Mouse (Mus musculus) myocyte (in vitro differentiated cells): ENCODE measurements around the gene Spef1. TPM values are rescaled to one million over a fixed set of nuclear protein-coding genes. Genes with fewer than 3 reads are reported as not detected.
A peak's percentile ranks its signal among the peaks of the same experiment; 100 is the strongest.

ENCODE experiments used
- H3K27me3 ChIP-seq: one replicate; pipeline ENCODE4 v1.6.1; 2011; ENCODE audit not compliant: control insufficient read depth, insufficient read depth, insufficient read length
- H3K36me3 ChIP-seq: one replicate; pipeline ENCODE4 v1.6.1; 2011; ENCODE audit not compliant: control insufficient read depth, insufficient read depth
- H3K4me2 ChIP-seq: one replicate; pipeline ENCODE4 v1.6.1; 2011; ENCODE audit warnings: low read depth, control low read depth
- H3K4me3 ChIP-seq: one replicate; pipeline ENCODE4 v1.5.1; 2011; ENCODE audit warnings: mild to moderate bottlenecking, control low read depth, moderate library complexity
- H3K79me2 ChIP-seq: one replicate; pipeline ENCODE4 v1.6.1; 2011; ENCODE audit not compliant: control insufficient read depth, insufficient read depth
- H3ac ChIP-seq: one replicate; pipeline ENCODE4 v1.6.1; 2011; ENCODE audit not compliant: control insufficient read depth, insufficient read length
- CEBPB ChIP-seq: IDR thresholded peaks from 2 replicates; pipeline ENCODE4 v1.6.1; 2011; ENCODE audit warnings: mild to moderate bottlenecking, moderate library complexity; ENCODE audit not compliant: poor library complexity, insufficient read depth, severe bottlenecking
- E2F4 ChIP-seq: IDR thresholded peaks from one replicate; pipeline ENCODE4 v1.6.1; 2011; ENCODE audit warnings: mild to moderate bottlenecking, control low read depth, moderate library complexity; ENCODE audit not compliant: insufficient read depth
- MAX ChIP-seq: IDR thresholded peaks from one replicate; pipeline ENCODE4 v1.6.1; 2011; ENCODE audit warnings: low read depth, mild to moderate bottlenecking, control low read depth
- MYOD1 ChIP-seq, 3 experiments: IDR thresholded peaks; one replicate each; pipeline ENCODE4 v1.6.1; 2011; ENCODE audit warnings: control low read depth in 2 of 3, low read depth in 2 of 3, mild to moderate bottlenecking in 2 of 3, moderate library complexity in 1 of 3; ENCODE audit not compliant: insufficient read length in 2 of 3, control insufficient read depth in 1 of 3
- MYOG ChIP-seq, 3 experiments: IDR thresholded peaks; one replicate each; pipeline ENCODE4 v1.6.1; 2011; ENCODE audit warnings: control low read depth in 2 of 3, low read depth in 2 of 3, mild to moderate bottlenecking in 2 of 3; ENCODE audit not compliant: insufficient read length in 2 of 3, control insufficient read depth in 1 of 3, insufficient read depth in 1 of 3
- POLR2A ChIP-seq: IDR thresholded peaks from one replicate; pipeline ENCODE4 v1.6.1; 2011; ENCODE audit warnings: low read depth, mild to moderate bottlenecking, control low read depth, moderate library complexity; ENCODE audit not compliant: insufficient read length
- POLR2AphosphoS2 ChIP-seq: IDR thresholded peaks from one replicate; pipeline ENCODE4 v1.6.1; 2011; ENCODE audit warnings: low read depth, control low read depth; ENCODE audit not compliant: insufficient read length
- REST ChIP-seq: IDR thresholded peaks from one replicate; pipeline ENCODE4 v1.6.1; 2011; ENCODE audit warnings: mild to moderate bottlenecking, control low read depth, moderate library complexity; ENCODE audit not compliant: insufficient read depth, insufficient read length
- SRF ChIP-seq: IDR thresholded peaks from one replicate; pipeline ENCODE4 v1.6.1; 2011; ENCODE audit warnings: low read depth; ENCODE audit not compliant: control insufficient read depth, insufficient read length
- TCF12 ChIP-seq: IDR thresholded peaks from one replicate; pipeline ENCODE4 v1.6.1; 2011; ENCODE audit warnings: mild to moderate bottlenecking, control low read depth; ENCODE audit not compliant: poor library complexity, insufficient read depth, severe bottlenecking
- TCF3 ChIP-seq: IDR thresholded peaks from one replicate; pipeline ENCODE4 v1.6.1; 2011; ENCODE audit warnings: low read depth, control low read depth; ENCODE audit not compliant: insufficient read length
- USF1 ChIP-seq: IDR thresholded peaks from one replicate; pipeline ENCODE4 v1.6.1; 2011; ENCODE audit warnings: low read depth, mild to moderate bottlenecking, control low read depth, moderate library complexity
- polyA plus RNA-seq: library from polyadenylated mRNA; unstranded; fragments of >200 nt; fragmentation: generic; extraction: Trizol; gene quantifications from one replicate; pipeline ENCODE4 v1.2.1, GENCODE M21; 2012; ENCODE audit warnings: missing spikeins

Gene Spef1
- polyA plus RNA-seq, 1 experiment, result 9.4 TPM

GRCm38 (mm10) chr2:131130849-131131248, 56.2 kb downstream of the Spef1 start:
- Histone ChIP-seq H3K79me2 (no peaks in the 10 kb centered on the region), H3K4me2 (no peak overlapping the region), H3ac (no peak overlapping the region), H3K4me3 (no peak overlapping the region), H3K36me3 (no peaks in the 10 kb centered on the region), H3K27me3 (no peaks in the 10 kb centered on the region)
- TF ChIP-seq MYOG (IDR thresholded peaks at IDR 0.05; ENCODE audit: control insufficient read depth in 1 of 3, insufficient read depth in 1 of 3, insufficient read length in 2 of 3, low read depth in 2 of 3), result no peak
- no peak for TF ChIP-seq CEBPB
- TF ChIP-seq TCF12, result no peak
- TF ChIP-seq MAX, result no peak

GRCm38 (mm10) chr2:131129836-131130235, 57.2 kb downstream of the Spef1 start:
- TF ChIP-seq TCF12 (no peak), MYOG (IDR thresholded peaks at IDR 0.05; ENCODE audit: control insufficient read depth in 1 of 3, insufficient read depth in 1 of 3, insufficient read length in 2 of 3, low read depth in 2 of 3) (no peak), MYOD1 (IDR thresholded peaks at IDR 0.05; ENCODE audit: control insufficient read depth in 1 of 3, insufficient read length in 2 of 3, low read depth in 2 of 3) (no peak), MAX (no peak), POLR2A (no peak), REST (no peak), SRF (no peak), CEBPB (no peak), POLR2AphosphoS2 (no peak), TCF3 (no peak), E2F4 (no peak), USF1 (no peak)

GRCm38 (mm10) chr2:131128636-131129157, 58.4 kb downstream of the Spef1 start:
- no peak overlapping the region for H3ac ChIP-seq
- H3K36me3 ChIP-seq, result no peaks in the 10 kb centered on the region
- H3K4me3 ChIP-seq, result no peak overlapping the region
- no peak overlapping the region for H3K4me2 ChIP-seq
- no peak for TF ChIP-seq TCF3
- no peak for TF ChIP-seq SRF
- TF ChIP-seq E2F4, result no peak
- TF ChIP-seq USF1, result no peak
- TF ChIP-seq MAX, result no peak
- TF ChIP-seq CEBPB, result no peak
- no peak for TF ChIP-seq MYOG (IDR thresholded peaks at IDR 0.05; ENCODE audit: control insufficient read depth in 1 of 3, insufficient read depth in 1 of 3, insufficient read length in 2 of 3, low read depth in 2 of 3)
- no peak for TF ChIP-seq REST
- no peak for TF ChIP-seq TCF12
- TF ChIP-seq POLR2AphosphoS2, result no peak
- TF ChIP-seq MYOD1 (IDR thresholded peaks at IDR 0.05; ENCODE audit: control insufficient read depth in 1 of 3, insufficient read length in 2 of 3, low read depth in 2 of 3), result no peak
- no peak for TF ChIP-seq POLR2A
- H3K27me3 ChIP-seq, result no peaks in the 10 kb centered on the region
- H3K79me2 ChIP-seq, result no peaks in the 10 kb centered on the region

More at GRCm38 (mm10) chr2:131129836-131130235, 57.2 kb downstream of the Spef1 start:
- no peaks in the 10 kb centered on the region for H3K36me3 ChIP-seq
- no peaks in the 10 kb centered on the region for H3K27me3 ChIP-seq
- no peak overlapping the region for H3K4me2 ChIP-seq
- no peak overlapping the region for H3K4me3 ChIP-seq
- H3ac ChIP-seq, result no peak overlapping the region
- H3K79me2 ChIP-seq, result no peaks in the 10 kb centered on the region

- Histone ChIP-seq H3K4me2 (peak overlapping the region; percentile 56), H3K79me2 (no peaks in the 10 kb centered on the region), H3K36me3 (no peaks in the 10 kb centered on the region), H3K4me3 (peak overlapping the region; percentile 8), H3ac (no peak overlapping the region), H3K27me3 (no peaks in the 10 kb centered on the region)
- TF ChIP-seq POLR2AphosphoS2 (no peak), TCF12 (no peak), MAX (no peak), MYOD1 (IDR thresholded peaks at IDR 0.05; ENCODE audit: control insufficient read depth in 1 of 3, insufficient read length in 2 of 3, low read depth in 2 of 3) (no peak)
Measured at GRCm38 (mm10) chr2:131128211-131128610, 58.9 kb downstream of the Spef1 start.

- H3K36me3 ChIP-seq, result no peaks in the 10 kb centered on the region
- H3K79me2 ChIP-seq, result no peaks in the 10 kb centered on the region
- H3K4me3 ChIP-seq, result peak within 1 kb of the TSS; percentile 8
- TF ChIP-seq TCF12 (no peak), POLR2A (peak; percentile 26)
- no peak within 1 kb of the TSS for H3ac ChIP-seq
- H3K4me2 ChIP-seq, result peak within 1 kb of the TSS; percentile 56
- H3K27me3 ChIP-seq, result no peaks in the 10 kb centered on the region
Measured at GRCm38 (mm10) chr2:131127161-131127730, 59.8 kb downstream of the Spef1 start, which contains the start of gene Hspa12b. TSS of gene Hspa12b (plus strand) at chr2:131127280.
